Mouse (Mus musculus) fibroblast of lung, adult 2 months (primary cell): Measurements from ENCODE around the gene Nfkbia.

Experiments
- DNase-seq: peaks from one replicate; pipeline ENCODE4 v3.0.0-alpha.2; 2011; ENCODE audit warnings: low read depth

The Nfkbia gene

GRCm38 (mm10) chr12:55492184-55492898 lies at the start of gene Nfkbia:
Nfkbia (minus strand) TSS chr12:55492647.
- DNase-seq, result peak; percentile 82

GRCm38 (mm10) chr12:55539157-55539556 lies 46.7 kb upstream of the Nfkbia start:
- no peak for DNase-seq

- DNase-seq, result no peak
These were observed 46.0 kb upstream of the Nfkbia start for GRCm38 (mm10) chr12:55538328-55538971.

GRCm38 (mm10) chr12:55537742-55538141 lies 45.3 kb upstream of the Nfkbia start:
- no peak for DNase-seq

- DNase-seq, result no peak
These were observed 44.2 kb upstream of the Nfkbia start for GRCm38 (mm10) chr12:55536537-55537135.

- DNase-seq, result no peak
These were observed 34.7 kb upstream of the Nfkbia start for GRCm38 (mm10) chr12:55526983-55527752.

- no peak for DNase-seq
These were observed 25.8 kb upstream of the Nfkbia start for GRCm38 (mm10) chr12:55518061-55518738.

GRCm38 (mm10) chr12:55508817-55509216 lies 16.4 kb upstream of the Nfkbia start:
- DNase-seq, result no peak

GRCm38 (mm10) chr12:55507332-55507935 lies 15.0 kb upstream of the Nfkbia start:
- DNase-seq, result no peak

GRCm38 (mm10) chr12:55506029-55506330 lies 13.5 kb upstream of the Nfkbia start:
- DNase-seq, result peak; percentile 58

GRCm38 (mm10) chr12:55505314-55506028 lies 13.0 kb upstream of the Nfkbia start:
- DNase-seq, result no peak

GRCm38 (mm10) chr12:55499031-55499430 lies 6.6 kb upstream of the Nfkbia start:
- peak; percentile 61 for DNase-seq

GRCm38 (mm10) chr12:55497737-55498136 lies 5.3 kb upstream of the Nfkbia start:
- DNase-seq, result no peak

- no peak for DNase-seq
These were observed 3.6 kb upstream of the Nfkbia start for GRCm38 (mm10) chr12:55495902-55496605.

GRCm38 (mm10) chr12:55495114-55495901 lies 2.9 kb upstream of the Nfkbia start:
- no peak for DNase-seq

GRCm38 (mm10) chr12:55493381-55493780 lies 934 bp upstream of the Nfkbia start:
- DNase-seq, result no peak

- no peak for DNase-seq
These were observed 494 bp upstream of the Nfkbia start for GRCm38 (mm10) chr12:55492941-55493340.

GRCm38 (mm10) chr12:55491516-55492183 lies 797 bp downstream of the Nfkbia start:
- DNase-seq, result peak; percentile 79
